Mouse (Mus musculus) ES-CJ7 (cell line): ENCODE data around the gene Obox2.
"Not testable (repeated sequence)": the region's sequence is repeated elsewhere in the genome, so short reads cannot be mapped to it uniquely, and the experiment has no call there.

Source experiments
- DNase-seq: peaks from one replicate; pipeline ENCODE4 v3.0.0; 2011; ENCODE audit warnings: low read depth, low spot score

The Obox2 gene

DNA sequence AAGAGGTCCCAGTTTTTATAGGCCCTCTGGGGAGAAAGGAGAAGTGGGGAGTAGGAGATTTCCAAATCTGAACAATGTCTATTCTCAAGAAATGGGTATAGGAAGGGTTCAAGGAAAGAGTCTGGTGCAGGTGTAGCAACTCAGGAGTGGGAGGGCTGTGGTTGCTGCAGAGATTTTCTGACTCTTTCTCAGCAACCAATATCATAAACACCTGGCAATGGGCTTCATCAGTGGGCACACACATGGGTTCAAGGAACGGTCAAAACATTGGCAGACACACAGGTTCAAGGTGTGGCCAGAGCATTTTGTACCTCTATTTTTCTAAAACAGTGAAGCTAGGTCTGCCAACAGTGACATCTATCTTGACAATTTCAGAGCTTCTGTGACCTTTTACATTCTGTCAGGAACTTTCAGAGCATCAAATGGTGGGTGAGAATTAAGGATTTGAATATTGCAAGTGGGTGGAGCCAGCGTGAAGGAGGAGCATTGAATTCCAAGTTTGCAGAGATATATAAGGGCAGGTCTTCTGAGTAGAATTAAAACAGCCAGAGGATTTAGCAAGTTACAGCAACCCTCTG lies at the start of gene Obox2, which contains the start of gene Obox1:
TSS of gene Obox2 (plus strand) at position 301 of the 578 bp plus-strand sequence.
TSS of gene Obox1 (plus strand) at position 528 of the 578 bp plus-strand sequence.
- not testable (repeated sequence) for DNase-seq

DNA sequence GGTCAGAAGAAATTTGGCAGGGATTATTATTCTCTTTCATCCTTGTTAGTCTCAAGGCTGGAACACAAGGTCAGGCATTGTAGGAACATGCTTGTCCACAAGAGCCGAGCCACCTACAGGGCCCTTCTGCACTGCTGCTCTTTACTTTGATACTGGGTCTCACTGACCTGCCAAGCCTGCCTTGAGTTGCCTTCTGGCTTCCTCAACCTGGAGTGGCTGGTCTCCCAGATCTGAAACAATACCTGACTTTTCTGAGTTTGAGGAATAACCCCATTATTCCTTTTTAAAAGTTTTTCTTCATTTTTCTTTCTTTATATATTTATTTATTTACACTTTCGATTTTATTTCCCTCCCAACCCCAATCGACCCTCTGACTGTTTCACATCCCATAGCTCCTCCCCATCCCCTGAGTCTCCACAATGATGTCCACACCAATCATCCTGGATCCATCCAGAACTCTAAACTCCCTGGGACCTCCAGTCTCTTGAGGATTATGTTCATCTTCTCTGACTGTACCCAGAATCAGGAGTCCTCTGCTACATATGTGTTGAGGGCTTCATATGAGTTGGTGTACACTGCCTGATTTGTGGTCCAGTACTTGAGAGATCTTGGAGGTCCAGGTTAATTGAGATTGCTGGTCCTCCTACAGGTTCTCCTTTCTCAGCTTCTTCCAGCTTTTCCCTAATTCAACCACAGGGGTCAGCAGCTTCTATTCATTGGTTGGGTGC lies 10.8 kb downstream of the Obox2 start:
- DNase-seq: peak; percentile 1

DNA sequence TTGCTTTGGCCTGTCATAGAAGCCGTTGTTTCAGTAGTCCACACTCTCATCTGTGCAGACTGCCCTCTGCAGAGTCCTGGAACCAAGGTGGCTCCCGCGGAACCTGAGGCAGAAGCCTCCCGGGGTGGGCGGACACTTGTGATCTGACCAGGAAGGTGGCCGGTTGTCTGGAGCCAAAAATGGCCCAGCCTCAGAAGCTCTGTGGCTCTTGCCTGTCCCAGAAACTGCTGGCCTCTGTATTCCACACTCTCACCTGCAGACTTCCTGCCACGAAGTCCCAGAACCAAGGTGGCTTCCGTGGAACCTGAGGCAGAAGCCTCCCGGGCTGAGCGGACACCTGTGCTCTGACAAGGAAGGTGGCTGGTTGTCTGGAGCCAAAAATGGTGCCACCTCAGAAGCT lies 18.3 kb downstream of the Obox2 start:
- not testable (repeated sequence) for DNase-seq

DNA sequence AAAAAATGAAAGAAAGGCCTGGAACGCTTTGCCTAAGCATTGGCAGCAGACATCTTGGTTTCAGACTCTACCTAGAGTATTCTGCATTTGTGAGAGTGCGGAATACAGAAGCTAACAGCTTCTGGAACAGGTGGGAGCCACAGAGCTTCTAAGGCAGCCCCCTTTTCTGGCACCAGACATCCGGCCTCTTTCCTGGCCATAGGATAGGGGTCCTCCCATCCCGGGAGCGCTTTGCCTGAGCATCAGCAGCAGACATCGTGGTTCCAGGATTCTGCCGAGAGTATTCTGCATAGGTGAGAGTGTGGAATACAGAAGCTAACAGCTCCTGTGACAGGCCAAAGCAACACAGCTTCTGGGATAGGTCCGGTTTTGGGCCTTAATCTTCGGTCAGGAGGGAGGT lies 29.5 kb downstream of the Obox2 start:
- DNase-seq: not testable (repeated sequence)

DNA sequence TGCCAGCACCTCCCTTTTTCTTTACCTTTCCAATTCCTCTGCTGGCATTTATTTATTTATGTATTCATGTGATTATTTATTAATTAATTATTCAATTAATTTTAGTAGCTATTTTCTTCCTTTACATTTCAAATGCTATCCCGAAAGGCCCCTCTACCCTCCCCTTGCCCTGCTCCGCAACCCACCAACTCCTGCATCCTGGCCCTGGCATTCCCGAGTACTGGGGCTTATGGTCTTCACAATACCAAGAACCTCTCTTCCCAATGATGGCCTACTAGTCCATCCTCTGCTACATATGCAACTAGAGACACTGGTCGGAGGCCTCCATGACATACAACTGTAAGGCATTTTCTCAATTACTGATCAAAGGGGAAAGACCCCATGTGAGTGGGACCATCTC lies 37.0 kb downstream of the Obox2 start:
- not testable (repeated sequence) for DNase-seq
